Mouse (Mus musculus) kidney, postnatal 14 days (tissue): ENCODE results near the gene Lrrc3.
A peak's percentile ranks its signal among the peaks of the same experiment; 100 is the strongest.

Experiments used
- DNase-seq: peaks from one replicate; pipeline ENCODE4 v3.0.0; 2022; ENCODE audit warnings: mixed read lengths

Gene Lrrc3

DNA sequence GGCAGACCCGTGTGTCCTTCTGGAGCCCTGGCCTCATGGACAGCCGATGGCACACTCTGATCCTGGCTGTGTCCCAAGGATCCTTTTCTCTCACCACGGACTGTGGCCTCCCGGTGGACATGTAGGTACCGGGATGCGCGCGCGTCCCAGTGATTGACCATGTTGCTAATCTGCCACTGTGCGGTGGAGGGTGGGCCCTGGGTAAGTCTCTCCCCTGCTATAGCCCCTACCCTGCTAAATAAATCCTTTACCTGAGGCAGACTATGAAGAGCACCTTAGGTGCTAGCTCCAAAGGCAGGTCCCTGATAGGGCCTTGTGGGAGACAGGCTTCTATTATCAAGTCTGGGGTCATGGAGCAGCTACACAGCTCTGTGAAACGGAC is 37.6 kb downstream of the Lrrc3 start:
- no peak for DNase-seq

DNA sequence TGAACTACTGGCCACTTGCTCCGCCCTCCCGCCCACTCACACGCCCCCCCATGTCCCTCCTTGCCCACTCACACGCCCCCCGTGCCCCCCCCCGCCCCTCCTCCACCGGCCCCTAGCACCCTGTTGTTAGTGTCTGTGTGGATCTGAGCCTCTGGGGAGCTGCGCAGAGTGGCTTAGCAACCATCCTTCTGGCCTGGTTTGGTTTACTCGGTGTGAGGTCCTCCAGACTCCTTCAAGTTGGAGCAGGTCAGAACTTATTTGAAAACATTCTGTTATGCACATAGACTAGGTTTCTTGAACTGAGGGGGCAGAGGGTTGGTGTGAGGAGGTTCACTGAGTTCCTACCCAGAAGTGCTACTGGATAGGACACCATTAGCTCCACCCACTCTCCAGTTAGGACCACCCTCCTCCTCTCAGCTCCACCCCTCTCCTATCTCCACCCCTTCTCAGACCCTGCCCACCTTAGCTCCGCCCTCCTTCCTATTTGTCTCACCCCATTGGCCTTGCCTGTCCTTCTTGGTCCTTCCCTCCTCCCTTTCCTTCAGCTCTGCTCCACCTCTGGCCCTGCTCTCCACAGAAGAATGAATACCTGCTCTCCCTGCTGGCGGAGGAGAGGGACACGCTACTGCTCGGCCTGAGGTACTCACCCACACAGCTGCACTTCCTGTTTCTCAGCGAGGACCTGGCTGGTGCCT is 38.1 kb downstream of the Lrrc3 start:
- peak; percentile 64 for DNase-seq

DNA sequence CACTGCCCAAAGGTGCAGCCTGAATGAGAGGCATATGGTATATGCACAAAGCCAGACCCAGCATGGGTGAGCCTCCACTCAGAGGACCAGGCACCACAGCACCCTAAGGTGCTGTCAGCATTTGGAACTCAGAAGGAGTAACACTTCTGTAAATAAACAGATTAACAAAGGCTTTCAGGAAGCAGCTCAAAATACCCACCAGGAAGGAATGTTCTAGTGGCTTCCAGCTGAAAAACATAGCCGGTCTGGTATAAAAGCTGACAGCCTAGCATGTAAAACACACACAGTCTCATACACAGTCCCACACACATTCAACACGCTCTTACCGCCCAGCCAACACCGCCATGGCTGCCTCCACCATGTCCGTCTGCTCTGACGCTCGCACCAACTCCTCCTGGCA is 40.7 kb downstream of the Lrrc3 start, which contains the start of gene Gm3285:
TSS of gene Gm3285 (plus strand) at position 301 of the 400 bp plus-strand sequence.
- no peak for DNase-seq

DNA sequence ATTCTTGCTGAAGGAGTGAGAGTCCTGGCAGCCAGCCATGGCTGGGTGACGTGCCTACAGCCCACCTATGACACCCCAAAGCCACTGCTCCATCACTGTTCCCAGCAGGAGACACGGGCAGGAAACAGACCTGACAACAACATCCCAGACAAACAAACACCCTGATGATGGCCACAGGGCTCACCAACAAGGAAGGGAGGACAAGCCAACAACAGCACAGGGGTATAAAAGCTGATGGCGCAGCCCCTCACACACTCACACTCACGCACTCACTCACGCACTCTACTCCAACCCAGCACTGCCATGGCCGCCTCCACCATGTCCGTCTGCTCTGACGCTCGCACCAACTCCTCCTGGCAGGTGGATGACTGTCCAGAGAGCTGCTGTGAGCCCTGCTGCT is 49.8 kb downstream of the Lrrc3 start, which contains the start of gene Gm10318:
TSS of gene Gm10318 (plus strand) at position 301 of the 400 bp plus-strand sequence.
- DNase-seq = no peak
